Mouse (Mus musculus): ENCODE data around the gene Vcp.

DNA sequence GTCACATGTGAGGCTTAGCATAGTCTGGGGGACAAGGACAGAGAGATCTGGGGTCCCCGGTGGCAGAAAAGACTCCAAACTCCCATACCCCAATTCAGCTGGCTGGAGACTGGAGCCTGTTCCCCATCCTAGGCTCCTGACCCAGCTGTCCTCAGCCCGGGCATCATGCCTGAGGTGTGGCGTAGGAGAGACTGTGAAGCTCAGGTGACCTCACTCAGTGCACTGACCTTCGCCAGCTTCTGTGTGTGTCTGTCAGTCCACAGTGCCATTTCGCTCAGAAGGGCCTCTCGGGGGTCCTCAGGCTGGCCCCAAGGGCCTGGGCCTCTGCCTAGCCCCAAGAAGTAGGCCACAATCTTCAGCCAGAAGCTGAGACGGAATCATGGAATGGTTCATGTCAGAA, 47.7 kb downstream of the Vcp start:
- TF ChIP-seq CTCF (IDR thresholded peaks at IDR 0.05; ENCODE audit: insufficient read depth, low read length) (no peak), POLR2A (IDR thresholded peaks at IDR 0.05; ENCODE audit: borderline replicate concordance, extremely low read depth, low read depth, low read length) (no peak)

Measured in lung, adult 2 months (tissue).